Mouse (Mus musculus) testis, adult 2 months (tissue): ENCODE data around the gene Dner.

Experiments
- CTCF ChIP-seq: fragments of 200-500 bp; IDR thresholded peaks from 2 replicates; pipeline ENCODE4 v1.5.1; 2012; ENCODE audit warnings: low read depth, mild to moderate bottlenecking, inconsistent platforms, low read length, moderate library complexity; ENCODE audit not compliant: control insufficient read depth, insufficient read depth, insufficient replicate concordance
- POLR2A ChIP-seq: fragments of 200-500 bp; IDR thresholded peaks from 2 replicates; pipeline ENCODE4 v1.6.1; 2012; ENCODE audit warnings: low read depth, mild to moderate bottlenecking, inconsistent platforms, low read length, moderate library complexity; ENCODE audit not compliant: control insufficient read depth

GRCm38 (mm10) chr1:84722841-84723240 lies 26.8 kb upstream of the Dner start:
- TF ChIP-seq POLR2A: no peak
- no peak for TF ChIP-seq CTCF
